Mouse (Mus musculus): ENCODE measurements around the gene Noc2l. TPM values are rescaled to one million over a fixed set of nuclear protein-coding genes. Genes with fewer than 3 reads are reported as not detected.

The Noc2l gene
- total RNA-seq (2021) = 10 to 100 TPM; 39.4 to 41.0 TPM
- long read RNA-seq, experiment 1, transcript Noc2l-201 (19 exons, 2,785 nt) = major isoform, 72 of 112 reads
- long read RNA-seq, experiment 1, partial matches to known transcripts = 25 of 112 reads
- long read RNA-seq, experiment 1, other reads (novel, unspliced or antisense) = 15 of 112 reads
- long read RNA-seq, experiment 2, transcript Noc2l-201 (19 exons, 2,785 nt) = major isoform, 47 of 75 reads
- long read RNA-seq, experiment 2, partial matches to known transcripts = 12 of 75 reads
- long read RNA-seq, experiment 2, other reads (novel, unspliced or antisense) = 16 of 75 reads

- DNase-seq = peak; percentile 94
These were observed at the start of gene Noc2l for GRCm38 (mm10) chr4:156235808-156236533. Gene Noc2l (plus strand): TSS chr4:156236010.

GRCm38 (mm10) chr4:156188162-156188810 is 47.5 kb upstream of the Noc2l start:
- DNase-seq = no peak

GRCm38 (mm10) chr4:156188811-156189323 is 46.9 kb upstream of the Noc2l start:
- DNase-seq = no peak

- peak; percentile 64 for DNase-seq
These were observed 43.2 kb upstream of the Noc2l start for GRCm38 (mm10) chr4:156192421-156193199.

GRCm38 (mm10) chr4:156193200-156193590 is 42.6 kb upstream of the Noc2l start:
- DNase-seq = no peak

- no peak for DNase-seq
These were observed 41.9 kb upstream of the Noc2l start for GRCm38 (mm10) chr4:156193906-156194305.

- no peak for DNase-seq
These were observed 41.5 kb upstream of the Noc2l start for GRCm38 (mm10) chr4:156194346-156194745.

GRCm38 (mm10) chr4:156195927-156196870 is 39.6 kb upstream of the Noc2l start:
- DNase-seq = peak; percentile 60

GRCm38 (mm10) chr4:156197131-156197828 is 38.5 kb upstream of the Noc2l start, which contains the start of gene Agrn:
Gene Agrn (minus strand): TSS chr4:156197488.
- peak; percentile 86 for DNase-seq

GRCm38 (mm10) chr4:156197829-156198205 is 38.0 kb upstream of the Noc2l start:
- peak; percentile 93 for DNase-seq

GRCm38 (mm10) chr4:156200623-156201475 is 35.0 kb upstream of the Noc2l start, which contains the start of gene Isg15:
Gene Isg15 (minus strand): TSS chr4:156200818.
- DNase-seq = no peak

- DNase-seq = no peak
These were observed 33.3 kb upstream of the Noc2l start for GRCm38 (mm10) chr4:156202462-156202893.

GRCm38 (mm10) chr4:156203001-156203412 is 32.8 kb upstream of the Noc2l start, which contains the start of gene AW011738:
Gene AW011738 (plus strand): TSS chr4:156203304.
- DNase-seq = peak; percentile 79

GRCm38 (mm10) chr4:156203413-156204131 is 32.2 kb upstream of the Noc2l start:
- DNase-seq = peak; percentile 44

- no peak for DNase-seq
These were observed 26.9 kb upstream of the Noc2l start for GRCm38 (mm10) chr4:156208872-156209271.

- no peak for DNase-seq
These were observed 25.7 kb upstream of the Noc2l start for GRCm38 (mm10) chr4:156209963-156210635.

- no peak for DNase-seq
These were observed 22.7 kb upstream of the Noc2l start for GRCm38 (mm10) chr4:156213134-156213533.

GRCm38 (mm10) chr4:156215649-156216048 is 20.2 kb upstream of the Noc2l start, which contains the start of gene Perm1:
Gene Perm1 (plus strand): TSS chr4:156215868.
- peak; percentile 92 for DNase-seq

Measured in adrenal gland, postnatal 10 days (tissue).